Mouse (Mus musculus) E14TG2a.4 (cell line): ENCODE data around the gene Wfdc6a.

Experiments used
- CTCF ChIP-seq: conservative IDR thresholded peaks from 2 replicates; pipeline ENCODE4 v1.5.1; 2014; ENCODE audit warnings: low read length
- NANOG ChIP-seq: IDR thresholded peaks from 2 replicates; pipeline ENCODE4 v1.6.1; 2014; ENCODE audit warnings: borderline replicate concordance, low read length, mixed read lengths
- POU5F1 ChIP-seq: IDR thresholded peaks from 2 replicates; pipeline ENCODE4 v1.6.1; 2014; ENCODE audit warnings: low read length, borderline replicate concordance

- TF ChIP-seq CTCF (no peak), POU5F1 (no peak), NANOG (no peak)
Measured at GRCm38 (mm10) chr2:164550895-164551269, 34.4 kb downstream of the Wfdc6a start.
